Mouse (Mus musculus) left cerebral cortex, adult 8-10 months (tissue): ENCODE measurements around the gene Psmd2. TPM values are rescaled to one million over a fixed set of nuclear protein-coding genes. Genes with fewer than 3 reads are reported as not detected.
"Not testable (repeated sequence)": the region's sequence is repeated elsewhere in the genome, so short reads cannot be mapped to it uniquely, and the experiment has no call there.

ENCODE experiments used
- DNase-seq, 2 experiments: peaks; one replicate each; pipeline ENCODE4 v3.0.0; 2022; ENCODE audit warnings: low spot score in 2 of 2
- total RNA-seq, 4 experiments: library from RNA; stranded (reverse); gene quantifications; 2 replicates each; pipeline ENCODE4 v1.2.4; 2022

Psmd2 gene
- total RNA-seq, 4 experiments from 2014 or later: 222 to 245 (median 230) TPM

- no peak for DNase-seq
Measured at GRCm38 (mm10) chr16:20653315-20653714, 1.9 kb downstream of the Psmd2 start.

DNA sequence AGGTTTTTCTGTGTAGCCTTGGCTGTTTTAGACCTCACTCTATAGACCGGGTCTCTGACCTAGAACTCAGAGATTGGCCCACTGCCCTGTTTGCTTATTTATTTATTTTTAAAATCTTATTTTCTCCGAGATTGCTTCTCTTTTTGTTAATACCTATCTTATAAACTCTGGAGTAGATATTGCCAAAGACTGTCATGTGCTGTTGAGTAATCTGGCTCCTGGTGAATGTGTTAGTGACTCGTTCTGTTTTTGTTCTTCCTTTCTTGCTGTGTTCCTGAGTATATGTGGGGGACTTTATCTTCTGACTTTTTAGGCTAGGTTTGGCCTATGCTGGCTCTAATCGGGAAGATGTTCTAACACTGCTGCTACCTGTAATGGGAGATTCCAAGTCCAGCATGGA, 6.2 kb downstream of the Psmd2 start:
- no peak for DNase-seq

- DNase-seq: not testable (repeated sequence)
Measured at GRCm38 (mm10) chr16:20668013-20668412, 16.6 kb downstream of the Psmd2 start, which contains the start of gene Eif4g1. Gene Eif4g1 (plus strand): TSS chr16:20668313.

DNA sequence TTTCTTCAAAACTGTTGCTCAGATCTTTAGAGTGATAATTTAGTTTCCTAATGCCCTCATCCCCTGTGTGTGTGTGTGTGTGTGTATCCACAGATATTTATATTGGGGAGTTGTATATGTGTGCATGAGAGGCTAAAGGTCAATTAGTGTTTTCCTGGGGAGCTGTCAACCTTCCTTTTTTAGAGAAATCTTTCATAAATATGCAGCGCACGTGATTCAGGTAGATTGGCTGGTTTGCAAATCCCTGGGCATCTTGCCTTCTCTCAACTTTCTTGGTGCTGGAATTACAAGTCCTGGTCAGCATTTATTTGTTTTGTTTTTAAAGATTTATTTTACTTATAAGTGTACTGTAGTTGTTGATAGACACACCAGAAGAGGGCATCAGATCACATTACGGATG, 18.8 kb downstream of the Psmd2 start:
- no peak for DNase-seq

GRCm38 (mm10) chr16:20671886-20672285, 20.4 kb downstream of the Psmd2 start:
- no peak for DNase-seq

- DNase-seq: peak; percentile 89 to 95
Measured at GRCm38 (mm10) chr16:20672500-20672902, 21.0 kb downstream of the Psmd2 start.

DNA sequence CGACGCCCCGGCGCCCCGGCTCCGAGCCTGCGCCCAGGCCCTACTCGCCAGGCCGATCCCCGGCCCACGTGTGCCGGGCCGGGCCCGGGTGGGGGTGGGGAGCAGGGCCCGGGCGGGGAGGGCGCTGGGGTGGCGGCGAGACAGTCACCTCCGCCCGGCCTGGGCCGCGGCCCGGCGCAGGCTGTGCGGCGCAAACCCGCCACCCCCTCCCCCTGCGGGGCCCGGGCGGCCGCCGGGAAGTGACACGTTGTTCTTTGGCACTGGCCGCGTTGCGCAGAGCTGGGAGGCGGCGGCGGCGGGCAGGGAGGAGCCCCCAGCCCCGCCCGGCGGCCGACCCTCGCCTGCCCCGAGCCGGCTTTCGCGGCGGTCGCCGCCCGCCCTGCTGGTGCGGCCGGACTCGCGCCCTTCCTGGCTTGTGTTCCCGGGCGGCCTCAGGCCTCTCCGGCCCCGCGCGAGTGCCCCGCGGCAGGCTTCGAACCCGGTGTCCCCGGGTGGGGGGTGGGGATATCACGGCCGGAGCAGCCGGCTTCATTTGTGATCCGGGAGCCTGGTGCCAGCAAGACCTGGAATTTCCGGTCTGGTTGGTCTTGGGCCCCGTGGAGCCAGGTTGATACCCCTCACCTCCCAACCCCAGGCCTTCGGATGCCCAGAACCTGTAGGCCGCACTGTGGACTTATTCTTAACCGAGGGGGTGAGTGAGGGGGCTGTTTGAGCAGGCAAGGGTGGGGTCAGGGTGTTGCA, 21.7 kb downstream of the Psmd2 start:
- DNase-seq: no peak

- DNase-seq: no peak
Measured at GRCm38 (mm10) chr16:20673706-20674303, 22.4 kb downstream of the Psmd2 start.

- DNase-seq: no peak
Measured at GRCm38 (mm10) chr16:20675213-20675612, 23.8 kb downstream of the Psmd2 start.

GRCm38 (mm10) chr16:20676702-20677101, 25.2 kb downstream of the Psmd2 start:
- DNase-seq: no peak

GRCm38 (mm10) chr16:20677380-20677779, 25.9 kb downstream of the Psmd2 start:
- no peak for DNase-seq

GRCm38 (mm10) chr16:20677974-20678675, 26.7 kb downstream of the Psmd2 start:
- DNase-seq: peak in 1 of 2 experiments; percentile 80

- no peak for DNase-seq
Measured at GRCm38 (mm10) chr16:20690774-20691173, 39.3 kb downstream of the Psmd2 start.

DNA sequence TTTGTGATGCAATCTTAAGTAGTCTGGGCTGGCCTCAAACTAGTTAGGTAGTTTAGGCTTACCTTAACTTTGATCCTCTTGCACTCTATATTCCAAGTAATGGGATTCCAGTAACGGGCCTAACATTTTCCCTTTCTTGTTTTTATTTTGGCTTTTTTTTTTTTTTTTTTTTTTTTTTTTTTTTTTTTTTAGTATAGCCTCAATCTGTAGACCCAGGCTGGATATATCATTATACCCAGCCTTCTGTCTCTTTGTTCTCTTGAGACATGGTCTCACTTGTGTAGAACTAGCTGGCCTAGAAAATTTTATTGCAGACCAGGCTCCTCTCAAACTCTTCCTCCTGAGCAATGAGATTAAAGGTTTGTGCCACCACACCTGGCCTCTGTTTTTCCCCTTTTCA, 40.2 kb downstream of the Psmd2 start:
- DNase-seq: no peak

DNA sequence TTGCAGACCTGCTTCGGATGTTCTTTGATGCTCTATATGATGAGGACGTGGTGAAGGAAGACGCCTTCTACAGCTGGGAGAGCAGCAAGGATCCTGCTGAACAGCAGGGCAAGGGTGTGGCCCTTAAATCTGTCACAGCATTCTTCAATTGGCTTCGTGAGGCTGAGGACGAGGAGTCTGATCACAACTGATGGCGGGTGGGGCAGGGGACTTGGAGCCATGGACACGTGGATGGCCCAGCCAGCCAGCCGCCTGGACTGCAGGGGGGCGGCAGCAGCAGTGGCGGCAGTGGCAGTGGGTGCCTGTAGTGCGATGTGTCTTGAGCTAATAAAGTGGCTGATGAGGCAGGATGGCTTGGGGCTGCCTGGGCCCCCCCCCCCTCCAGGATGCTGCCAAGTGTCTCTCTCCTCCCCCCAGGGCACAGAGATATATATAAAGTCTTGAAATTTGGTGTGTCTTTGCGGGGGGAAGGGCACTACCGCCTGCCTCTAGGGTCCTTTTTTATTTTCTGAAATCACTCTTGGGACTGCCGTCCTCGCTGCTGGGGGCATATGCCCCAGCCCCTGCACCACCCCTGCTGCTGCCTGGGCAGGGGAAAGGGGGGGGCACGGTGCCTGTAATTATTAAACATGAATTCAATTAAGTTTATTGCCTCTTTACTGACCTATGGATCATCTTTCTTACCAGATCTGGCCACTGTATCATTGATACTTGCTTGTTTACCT, 41.0 kb downstream of the Psmd2 start:
- no peak for DNase-seq

DNA sequence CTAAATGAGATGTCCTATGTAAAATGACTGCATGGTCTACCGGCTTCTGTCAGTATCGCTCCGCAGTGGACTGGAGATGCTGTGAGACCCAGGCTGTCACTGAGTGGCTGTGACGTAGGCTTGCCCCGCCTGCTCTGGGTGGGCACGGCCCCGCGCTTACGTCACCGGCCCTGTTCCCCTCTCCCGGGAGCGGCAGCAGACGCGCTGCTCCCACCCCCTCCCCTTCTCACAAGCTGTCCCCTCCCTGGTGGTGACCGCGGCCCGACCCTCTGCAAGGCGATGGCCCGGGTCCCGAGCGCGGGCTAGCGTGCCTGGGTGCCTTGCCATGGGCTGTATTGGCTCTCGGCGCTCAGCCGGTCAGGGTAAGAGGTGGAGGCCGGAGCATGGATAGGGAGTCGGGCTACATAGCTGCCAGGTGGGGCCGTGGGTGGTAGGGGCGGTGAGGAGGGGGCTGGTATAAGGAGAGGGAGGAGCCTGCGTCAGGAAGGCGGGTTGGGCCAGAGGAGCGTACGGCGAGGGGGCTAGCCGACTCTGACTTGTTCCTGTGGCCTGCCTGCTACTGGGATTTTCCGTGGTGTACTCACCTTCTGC, 41.8 kb downstream of the Psmd2 start, which contains the start of gene Fam131a:
Fam131a (plus strand) TSS at position 131 of the 591 bp plus-strand sequence.
- DNase-seq: peak; percentile 83 to 94

GRCm38 (mm10) chr16:20694781-20695180, 43.3 kb downstream of the Psmd2 start:
- peak in 1 of 2 experiments; percentile 90 for DNase-seq

DNA sequence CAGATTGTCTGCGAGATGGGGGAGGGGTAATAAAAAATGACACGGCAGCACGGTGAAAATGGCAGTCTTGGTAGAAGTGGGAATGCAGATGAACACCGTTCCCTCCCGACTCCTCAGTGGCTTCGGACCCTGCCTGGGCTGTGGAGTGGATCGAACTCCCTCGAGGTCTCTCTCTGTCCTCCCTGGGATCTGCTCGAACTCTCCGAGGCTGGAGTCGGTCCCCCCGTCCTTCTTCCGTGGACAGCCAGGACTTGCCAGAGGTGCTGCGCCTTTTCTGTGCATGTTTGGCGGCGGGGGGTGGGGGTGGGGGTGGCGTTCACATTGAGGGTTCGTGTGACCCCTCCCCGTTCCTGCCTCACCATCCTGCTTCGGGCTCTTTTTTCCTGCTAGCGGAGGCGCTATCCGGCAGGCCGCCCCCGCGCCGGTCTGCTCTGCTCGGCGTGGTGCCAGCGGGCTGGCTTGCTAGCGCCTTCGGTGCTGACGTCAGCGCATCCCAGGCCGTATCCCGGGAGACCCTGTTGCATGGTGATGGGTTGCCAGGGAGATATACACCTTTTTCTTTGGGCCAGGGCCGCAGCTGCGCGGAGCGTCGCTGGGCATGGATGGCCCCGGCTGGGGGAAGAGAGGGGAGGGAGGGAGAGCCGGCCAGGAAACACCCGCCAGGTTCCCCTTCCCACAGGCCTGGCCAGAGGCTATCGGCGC, 44.3 kb downstream of the Psmd2 start:
- peak; percentile 88 to 98 for DNase-seq

GRCm38 (mm10) chr16:20699266-20699665, 47.8 kb downstream of the Psmd2 start:
- DNase-seq: no peak

GRCm38 (mm10) chr16:20700036-20700435, 48.6 kb downstream of the Psmd2 start:
- no peak for DNase-seq

- no peak for DNase-seq
Measured at GRCm38 (mm10) chr16:20701316-20701715, 49.9 kb downstream of the Psmd2 start.
